Mouse (Mus musculus) G1E-ER4 (cell line): Measurements from ENCODE around the gene Fuca1. TPM values are rescaled to one million over a fixed set of nuclear protein-coding genes. Genes with fewer than 3 reads are reported as not detected.

ENCODE experiments used
- GATA1 ChIP-seq: IDR thresholded peaks from one replicate; pipeline ENCODE4 v1.8.0; 2012; ENCODE audit warnings: low read length, inconsistent platforms
- polyA plus RNA-seq: library from polyadenylated mRNA; stranded (reverse); fragments of >175 nt; gene quantifications from 2 replicates; pipeline ENCODE4 v1.2.3, GENCODE M21; 2012

Gene Fuca1
- polyA plus RNA-seq, 1 experiment = 12.7 TPM

DNA sequence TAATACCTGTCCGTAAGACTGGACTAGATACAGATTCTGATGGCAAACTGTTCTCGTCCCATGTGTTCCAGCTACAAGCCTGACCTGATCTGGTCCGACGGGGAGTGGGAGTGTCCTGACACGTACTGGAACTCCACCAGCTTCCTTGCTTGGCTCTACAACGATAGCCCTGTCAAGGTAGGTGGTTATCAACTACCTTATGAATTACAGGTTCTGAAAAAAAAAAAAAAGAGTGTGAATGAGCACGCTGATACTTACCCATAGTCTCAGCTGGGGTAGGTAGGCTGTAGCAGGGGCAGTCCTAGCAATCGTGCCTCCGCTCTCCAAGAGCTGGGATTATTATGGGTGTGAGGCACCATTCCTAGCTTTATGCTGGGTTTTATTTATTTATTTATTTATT, 9.3 kb downstream of the Fuca1 start:
- TF ChIP-seq GATA1 = no peak

DNA sequence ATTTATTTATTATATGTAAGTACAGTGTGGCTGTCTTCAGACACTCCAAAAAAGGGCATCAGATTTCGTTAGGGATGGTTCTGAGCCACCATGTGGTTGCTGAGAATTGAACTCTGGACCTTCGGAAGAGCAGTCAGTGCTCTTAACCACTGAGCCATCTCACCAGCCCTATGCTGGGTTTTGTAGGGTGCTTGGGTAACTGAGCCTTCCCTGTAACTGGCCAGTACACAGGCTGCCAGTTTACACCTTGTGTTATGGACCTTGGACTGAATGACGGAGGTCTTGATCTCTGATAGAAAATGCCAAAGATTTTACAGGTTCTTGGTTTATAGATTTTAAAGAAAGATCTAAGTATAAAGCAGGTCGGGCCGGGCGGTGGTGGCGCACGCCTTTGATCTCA, 9.7 kb downstream of the Fuca1 start:
- TF ChIP-seq GATA1 = no peak

DNA sequence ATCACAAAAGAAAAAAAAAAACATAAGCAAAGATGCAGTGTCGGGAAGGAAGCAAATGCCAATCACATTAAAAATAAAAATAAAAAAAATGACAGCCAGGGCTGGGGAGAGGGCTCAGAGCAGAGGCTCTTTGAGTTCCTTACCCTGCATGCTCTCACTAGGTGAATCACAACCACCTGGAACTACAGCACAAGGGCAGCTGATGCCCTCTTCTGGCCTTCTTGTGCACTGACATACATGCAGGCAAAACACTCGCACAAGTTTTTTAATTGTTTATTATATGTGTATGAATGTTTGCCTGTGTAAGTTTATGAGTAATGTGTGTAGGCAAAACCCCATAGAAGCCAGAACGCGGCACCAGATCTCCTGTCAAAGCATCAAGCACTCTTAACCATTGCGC, 11.3 kb downstream of the Fuca1 start:
- no peak for TF ChIP-seq GATA1

DNA sequence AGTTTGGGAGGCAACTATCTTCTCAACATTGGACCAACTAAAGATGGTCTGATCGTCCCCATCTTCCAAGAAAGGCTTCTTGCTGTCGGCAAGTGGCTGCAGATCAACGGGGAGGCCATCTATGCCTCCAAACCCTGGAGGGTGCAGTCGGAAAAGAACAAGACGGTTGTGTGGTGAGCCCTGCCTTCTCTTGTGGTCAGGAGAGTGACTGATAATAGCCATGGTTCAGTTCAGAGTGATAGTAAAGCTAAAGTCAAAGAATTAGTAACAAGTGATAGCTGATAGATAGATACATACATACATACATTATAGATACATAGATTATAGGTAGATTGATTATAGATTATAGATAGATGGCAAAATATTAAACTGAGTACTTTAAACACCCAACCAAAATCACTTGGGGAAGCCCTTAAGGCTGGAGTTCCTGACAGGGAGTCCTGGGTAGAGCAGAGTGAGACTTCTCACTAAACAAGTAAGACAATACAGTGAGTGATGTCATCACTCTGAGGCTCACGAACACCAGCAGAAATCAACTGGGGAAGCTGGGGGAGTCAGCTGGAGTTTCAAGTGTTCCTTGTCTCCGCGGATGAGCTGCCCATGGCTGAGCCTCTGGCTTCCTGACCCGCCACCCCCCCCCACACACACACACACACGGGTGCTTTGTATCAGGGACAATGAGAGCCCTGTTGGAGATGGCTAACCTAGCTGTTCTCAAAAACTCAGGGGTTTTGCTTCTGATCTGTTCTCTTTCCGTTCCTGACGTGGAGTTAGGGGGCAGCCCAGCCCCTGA, 14.4 kb downstream of the Fuca1 start:
- peak; percentile 17 for TF ChIP-seq GATA1

DNA sequence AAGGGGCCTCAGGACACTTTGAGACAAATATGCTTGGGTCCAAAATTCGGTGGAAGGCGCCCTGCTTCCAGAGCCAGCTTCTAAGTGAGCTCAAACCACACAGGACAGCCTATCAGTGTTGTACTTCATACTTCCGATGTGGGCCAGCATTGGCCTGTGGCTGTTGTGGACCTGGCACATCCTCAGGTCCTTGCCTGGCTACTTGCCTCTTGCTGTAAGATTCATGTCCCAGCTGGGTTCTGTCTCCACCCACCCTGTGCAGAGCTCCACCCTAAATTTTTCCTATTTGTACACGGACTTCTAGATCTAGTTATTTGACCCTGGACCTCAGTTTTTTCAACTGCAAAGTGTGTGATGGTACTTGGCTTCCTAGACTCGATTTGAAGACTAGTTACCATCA, 15.0 kb downstream of the Fuca1 start:
- TF ChIP-seq GATA1 = no peak

GRCm38 (mm10) chr4:135938858-135939257, 18.3 kb downstream of the Fuca1 start:
- TF ChIP-seq GATA1 = no peak

GRCm38 (mm10) chr4:135942193-135942592, 21.7 kb downstream of the Fuca1 start:
- TF ChIP-seq GATA1 = no peak

DNA sequence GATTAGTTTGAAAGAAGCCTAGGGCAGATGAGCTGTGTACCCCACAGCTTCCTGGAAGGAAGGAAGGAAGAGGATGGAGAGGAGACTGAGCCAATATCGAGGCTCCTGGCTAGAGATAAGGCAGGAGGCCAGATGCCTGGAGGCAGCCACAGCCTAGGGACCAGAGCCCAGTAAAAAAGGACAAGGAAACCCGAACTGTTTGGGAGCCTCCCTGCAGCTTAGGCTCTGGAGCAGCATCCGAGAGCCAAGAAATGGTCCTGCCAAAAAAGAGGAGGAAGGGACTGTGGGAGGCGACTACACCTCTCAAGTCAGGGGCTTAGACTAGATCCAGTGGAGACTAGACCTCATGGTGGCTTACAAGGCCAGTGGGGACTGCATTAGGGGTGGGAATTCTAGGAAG, 22.9 kb downstream of the Fuca1 start:
- no peak for TF ChIP-seq GATA1

GRCm38 (mm10) chr4:135945706-135946105, 25.2 kb downstream of the Fuca1 start:
- TF ChIP-seq GATA1 = no peak

GRCm38 (mm10) chr4:135946278-135946658, 25.7 kb downstream of the Fuca1 start, which contains the start of gene Hmgcl:
Gene Hmgcl, plus strand, starts transcription at chr4:135946448.
- no peak for TF ChIP-seq GATA1

- TF ChIP-seq GATA1 = no peak
These were observed 26.2 kb downstream of the Fuca1 start for GRCm38 (mm10) chr4:135946659-135947301.

- TF ChIP-seq GATA1 = no peak
These were observed 27.6 kb downstream of the Fuca1 start for GRCm38 (mm10) chr4:135948142-135948541.

GRCm38 (mm10) chr4:135949475-135949874, 28.9 kb downstream of the Fuca1 start:
- no peak for TF ChIP-seq GATA1

DNA sequence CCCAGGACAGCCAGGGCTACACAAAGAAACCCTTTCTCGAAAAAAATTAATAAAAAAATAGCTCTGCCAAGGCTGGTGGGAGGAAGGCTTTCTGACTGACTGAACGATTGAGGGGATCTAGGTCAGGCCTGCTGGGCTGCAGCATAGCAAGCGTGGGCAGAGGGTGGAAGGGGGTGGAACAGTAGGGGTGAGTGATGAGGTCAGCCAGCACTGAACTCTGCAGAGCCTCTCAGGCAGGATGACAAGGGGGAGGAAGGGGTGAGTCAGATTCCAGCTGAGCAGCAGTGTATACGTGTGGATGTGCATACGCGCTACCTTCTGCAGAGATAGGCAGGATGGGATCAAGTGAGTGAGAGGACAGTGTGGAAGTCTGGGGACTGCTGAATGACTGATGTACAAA, 29.4 kb downstream of the Fuca1 start:
- no peak for TF ChIP-seq GATA1

- TF ChIP-seq GATA1 = no peak
These were observed 29.8 kb downstream of the Fuca1 start for GRCm38 (mm10) chr4:135950365-135950764.

DNA sequence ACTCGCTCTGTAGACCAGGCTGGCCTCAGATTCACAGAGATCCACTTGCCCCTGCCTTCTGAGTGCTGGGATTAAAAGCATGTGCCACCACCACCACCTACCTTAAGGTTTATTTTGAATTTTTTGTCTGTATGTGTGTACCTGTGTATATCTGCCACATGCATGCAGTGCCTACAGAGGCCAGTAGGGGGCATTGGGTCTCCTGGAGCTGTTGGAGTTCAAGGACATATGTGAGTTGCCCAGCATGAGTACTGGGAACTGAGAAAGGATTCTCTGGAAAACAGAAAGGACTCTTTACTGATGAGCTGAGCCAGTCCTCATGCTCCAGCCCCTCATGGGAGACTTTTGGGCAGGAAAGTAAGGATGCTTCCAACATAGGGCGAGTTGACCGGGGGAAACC, 31.0 kb downstream of the Fuca1 start:
- no peak for TF ChIP-seq GATA1

DNA sequence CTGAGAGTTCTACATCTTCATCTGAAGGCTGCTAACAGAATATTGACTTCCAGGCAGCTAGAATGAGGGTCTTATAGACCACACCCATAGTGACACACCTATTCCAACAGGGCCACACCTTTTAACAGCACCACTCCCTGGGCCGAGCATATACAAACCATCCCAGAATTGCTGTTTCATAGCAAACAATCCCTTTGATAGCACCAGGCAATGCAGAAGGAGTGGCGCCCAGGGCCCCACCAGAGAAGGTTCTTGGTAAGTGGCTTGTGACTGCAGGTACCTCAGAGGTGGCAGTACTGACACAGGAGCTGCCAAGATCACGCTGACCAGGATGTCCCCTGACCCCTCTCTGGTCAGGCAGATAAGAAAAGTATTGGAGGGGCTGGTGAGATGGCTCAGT, 32.6 kb downstream of the Fuca1 start:
- no peak for TF ChIP-seq GATA1

DNA sequence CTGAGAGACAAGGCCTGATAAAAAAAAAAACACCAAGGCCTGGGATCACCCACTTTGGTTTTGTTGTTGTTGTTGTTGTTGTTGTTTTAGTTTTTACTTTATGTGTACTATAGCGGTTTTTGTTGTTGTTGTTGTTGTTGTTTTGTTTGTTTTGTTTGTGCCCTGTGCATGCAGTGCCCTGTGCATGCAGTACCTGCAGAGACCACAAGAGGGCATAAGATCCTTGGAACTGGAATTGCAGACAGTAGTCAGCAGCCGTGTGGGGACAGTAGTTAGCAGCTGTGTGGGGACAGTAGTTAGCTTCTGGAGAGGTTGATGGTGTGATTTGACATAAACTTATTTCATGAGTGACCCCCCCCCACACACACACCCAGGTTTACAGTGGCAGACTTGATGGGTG, 33.7 kb downstream of the Fuca1 start:
- TF ChIP-seq GATA1 = no peak
